Mouse (Mus musculus): Measurements from ENCODE around the gene Olfr159.

Olfr159 gene

DNA sequence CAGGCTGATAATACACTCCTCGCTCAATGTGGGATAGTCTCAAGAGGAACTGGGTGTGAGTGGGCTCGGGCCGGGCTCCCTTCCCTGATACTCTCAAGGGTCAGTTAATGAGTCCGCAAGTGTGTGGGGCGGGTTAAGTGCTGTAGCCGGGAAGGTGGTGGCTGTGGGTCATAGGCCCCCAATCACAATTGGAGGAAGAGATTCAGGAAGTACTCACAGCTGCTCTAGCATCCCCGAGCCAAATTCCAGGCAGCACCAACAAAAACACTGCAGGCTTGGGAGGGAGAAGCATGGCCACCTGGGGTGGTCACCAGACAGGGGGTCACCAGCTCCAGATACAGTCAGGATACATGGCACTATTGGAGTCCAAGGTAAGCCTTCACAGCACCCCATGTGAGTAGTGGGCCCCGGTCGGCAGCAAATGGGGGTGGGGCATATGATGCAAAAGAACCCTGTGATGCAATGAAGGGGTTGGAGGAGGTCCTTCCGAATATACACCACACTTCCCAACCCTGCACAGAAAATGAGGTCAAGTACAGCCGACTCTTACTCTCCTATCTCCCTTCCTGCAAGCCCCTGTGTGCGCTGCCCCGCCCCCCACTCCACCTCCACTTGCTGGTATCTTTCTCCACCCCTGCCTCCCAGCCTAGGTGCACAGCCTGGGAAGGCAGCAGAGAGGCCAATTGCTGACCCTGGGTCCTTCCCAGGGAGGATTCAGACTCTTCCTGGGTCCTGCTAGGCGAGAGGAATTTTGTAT is 40.8 kb downstream of the Olfr159 start, which contains the start of gene Spaar:
Gene Spaar, plus strand, starts transcription at position 241 of the 757 bp plus-strand sequence.
- DNase-seq (ENCODE audit: low spot score) = peak; percentile 6

- no peak for DNase-seq (ENCODE audit: low spot score)
Measured at GRCm38 (mm10) chr4:43729126-43729525, 41.7 kb downstream of the Olfr159 start.

DNA sequence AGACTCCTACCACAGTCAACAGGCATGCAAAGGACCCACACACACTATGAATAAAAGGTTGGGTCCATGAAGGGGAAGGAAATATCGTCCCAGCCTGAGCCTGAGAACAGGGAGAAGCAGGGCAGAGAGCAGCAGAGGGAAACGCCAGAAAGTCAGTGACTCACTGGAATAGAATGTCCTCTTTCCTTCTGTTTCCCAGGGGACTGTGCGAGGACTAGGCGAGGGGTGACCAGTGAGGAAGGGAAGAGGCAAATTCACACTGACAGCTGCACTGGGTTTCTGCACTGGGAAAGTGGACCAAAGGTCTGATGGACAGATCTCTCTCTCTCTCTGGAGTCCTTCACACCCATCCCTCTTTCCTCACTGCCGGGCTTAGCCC is 42.2 kb downstream of the Olfr159 start:
- no peak for DNase-seq (ENCODE audit: low spot score)

DNA sequence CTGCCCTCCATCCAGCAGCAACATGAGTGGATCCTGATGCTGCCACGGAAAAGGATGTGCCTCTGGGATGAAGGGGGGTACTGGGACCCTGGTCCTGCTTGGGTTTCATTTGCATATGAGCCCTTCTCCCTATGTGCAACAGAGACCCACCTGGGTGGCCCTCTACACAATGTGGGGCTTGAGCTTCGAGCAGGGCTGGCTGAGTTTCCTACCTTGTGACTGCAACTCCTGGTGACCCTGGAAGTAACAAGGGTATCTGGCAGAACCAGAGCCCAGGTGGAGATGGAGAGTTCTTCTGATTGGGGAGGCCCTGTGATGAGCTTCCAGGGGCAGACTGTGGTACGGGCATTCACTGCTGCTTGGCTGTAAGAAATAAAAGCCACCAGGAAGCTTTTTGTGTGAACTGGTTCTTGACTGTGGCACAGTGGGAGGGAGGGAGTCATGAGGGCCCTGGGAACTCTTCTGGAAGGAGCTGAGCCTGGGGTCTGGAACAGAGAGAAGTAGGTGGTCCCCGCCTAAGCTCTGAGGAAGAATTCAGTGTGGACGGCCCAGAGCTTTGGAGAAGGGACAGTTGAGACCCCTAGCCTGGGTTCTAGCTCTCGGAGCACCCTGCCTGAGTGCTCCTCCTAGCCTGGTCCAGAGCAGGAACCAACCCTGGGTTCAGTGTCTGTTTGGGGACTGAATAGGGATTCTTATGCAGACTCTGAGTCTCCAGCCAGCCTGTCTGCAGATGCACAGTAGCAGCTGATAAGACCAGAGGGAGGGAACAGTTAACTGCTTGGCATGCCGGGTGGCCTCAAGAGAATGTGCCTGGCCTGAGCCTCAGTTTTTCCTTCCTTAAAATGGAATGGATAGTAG is 42.9 kb downstream of the Olfr159 start:
- no peak for DNase-seq (ENCODE audit: low spot score)

- DNase-seq (ENCODE audit: low spot score) = no peak
Measured at GRCm38 (mm10) chr4:43726995-43727394, 43.8 kb downstream of the Olfr159 start, which contains the start of gene Hrct1. TSS of gene Hrct1 (plus strand) at chr4:43727188.

GRCm38 (mm10) chr4:43726228-43726993 is 44.4 kb downstream of the Olfr159 start:
- DNase-seq (ENCODE audit: low spot score) = no peak

GRCm38 (mm10) chr4:43724764-43725163 is 46.0 kb downstream of the Olfr159 start:
- peak; percentile 27 for DNase-seq (ENCODE audit: low spot score)

- DNase-seq (ENCODE audit: low spot score) = no peak
Measured at GRCm38 (mm10) chr4:43722191-43722590, 48.6 kb downstream of the Olfr159 start.

GRCm38 (mm10) chr4:43720491-43721228 is 50.1 kb downstream of the Olfr159 start:
- no peak for DNase-seq (ENCODE audit: low spot score)
